Mouse (Mus musculus) kidney, adult 2 months (tissue): ENCODE data around the gene Vapa. TPM values are rescaled to one million over a fixed set of nuclear protein-coding genes. Genes with fewer than 3 reads are reported as not detected.

Source experiments
- DNase-seq: peaks from one replicate; pipeline ENCODE4 v3.0.0; 2021
- H3K27ac ChIP-seq: fragments of 200-500 bp; 2 replicates; pipeline ENCODE4 v1.5.1; 2012; ENCODE audit warnings: low read depth, low read length, control low read depth, inconsistent platforms; ENCODE audit not compliant: insufficient read depth
- H3K27me3 ChIP-seq: fragments of 200-500 bp; replicated peaks from 2 replicates; pipeline ENCODE4 v1.6.1; 2012; ENCODE audit warnings: mild to moderate bottlenecking, moderate library complexity, low read length, inconsistent platforms; ENCODE audit not compliant: control insufficient read depth, insufficient read depth
- H3K36me3 ChIP-seq: fragments of 200-500 bp; 2 replicates; pipeline ENCODE4 v1.6.1; 2012; ENCODE audit warnings: mild to moderate bottlenecking, moderate library complexity, low read length, inconsistent platforms; ENCODE audit not compliant: control insufficient read depth, insufficient read depth
- H3K4me1 ChIP-seq: fragments of 200-500 bp; 2 replicates; pipeline ENCODE4 v1.6.1; 2011; ENCODE audit warnings: low read length; ENCODE audit not compliant: control insufficient read depth, insufficient read depth
- H3K4me3 ChIP-seq: fragments of 200-500 bp; 2 replicates; pipeline ENCODE4 v1.5.1; 2011; ENCODE audit warnings: mild to moderate bottlenecking, low read depth, low read length, control low read depth; ENCODE audit not compliant: insufficient read depth
- CTCF ChIP-seq: fragments of 200-500 bp; conservative IDR thresholded peaks from 2 replicates; pipeline ENCODE4 v1.5.1; 2011; ENCODE audit warnings: low read depth, mild to moderate bottlenecking, control low read depth, low read length, moderate library complexity, mixed read lengths; ENCODE audit not compliant: insufficient read depth, insufficient read length
- POLR2A ChIP-seq: fragments of 200-500 bp; IDR thresholded peaks from one replicate; pipeline ENCODE4 v1.6.1; 2011; ENCODE audit warnings: low read depth, low read length, control low read depth
- WGBS: fragments of 180-500 bp; shearing (Covaris S2); methylation state at CpG from one replicate; pipeline ENCODE4 v1.1.7; 2018; 5-methylcytosine and 5-hydroxymethylcytosine counted together
- polyA plus RNA-seq: library from polyadenylated mRNA; depleted of rRNA; stranded (reverse); fragments of >200 nt; gene quantifications from 2 replicates; pipeline ENCODE4 v1.2.3, GENCODE M21; 2012; rRNA removed

Vapa gene
- polyA plus RNA-seq: 21.2 and 27.5 TPM in 2 replicates

DNA sequence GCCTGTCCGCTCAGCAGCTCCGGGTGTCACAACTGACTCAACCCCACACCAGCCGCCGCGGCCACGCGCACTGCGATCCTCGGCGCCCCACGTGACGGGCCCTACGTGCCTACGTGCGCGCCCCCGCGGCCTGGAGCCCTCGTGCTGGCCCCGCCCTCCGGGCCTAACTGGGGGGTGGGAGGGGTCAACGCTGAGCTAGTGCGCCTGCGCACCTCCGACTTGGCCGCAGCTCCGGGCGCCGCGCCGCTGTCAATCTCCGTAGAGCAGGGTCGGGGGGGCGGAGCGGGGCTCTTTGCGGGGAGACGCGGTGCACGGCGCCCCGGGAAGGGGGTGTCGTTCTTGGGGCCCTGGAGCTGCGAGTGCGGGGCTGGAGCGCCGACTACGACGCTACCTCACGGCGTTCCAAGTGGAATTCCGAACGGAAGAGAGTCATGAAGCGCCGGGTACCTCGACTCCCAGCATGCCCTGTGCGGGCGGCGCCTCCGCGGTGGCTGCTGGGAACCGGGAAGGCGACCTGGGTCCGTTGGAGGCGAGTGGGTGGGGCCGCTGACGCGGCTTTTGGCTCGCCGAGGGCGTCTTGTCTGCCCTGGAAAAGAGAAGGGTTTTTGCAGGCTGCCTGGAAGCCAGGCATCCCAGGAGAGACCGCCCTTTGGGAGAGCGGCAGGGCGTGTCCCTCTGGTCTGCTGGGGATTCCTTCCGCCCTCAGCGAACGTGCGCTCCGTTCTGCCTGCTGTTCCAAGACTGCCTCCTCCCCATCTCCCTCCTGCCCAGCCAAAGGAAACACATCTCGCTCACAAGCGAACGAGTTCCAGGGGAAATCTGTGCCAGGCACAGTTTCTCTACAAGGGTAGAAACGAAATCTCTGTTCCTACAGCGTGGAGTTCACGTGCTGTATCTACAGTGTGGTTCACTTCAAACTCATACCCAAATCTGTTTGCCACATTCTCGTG is at the start of gene Vapa:
TSS of gene Vapa (minus strand) at position 93 of the 950 bp plus-strand sequence.
- Histone ChIP-seq H3K27ac (peak within 1 kb of the TSS; percentile 89), H3K4me3 (peak within 1 kb of the TSS; percentile 90), H3K27me3 (no peaks in the 10 kb centered on the region), H3K4me1 (peaks cover 4% of the 10 kb centered on the region; the same call in 1 of the 2 replicates), H3K36me3 (no peaks in the 10 kb centered on the region)
- under 1% methylated on average over 85 of the region's 85 CpGs for WGBS
- peak; percentile 99 for DNase-seq
- TF ChIP-seq POLR2A: peak; percentile 46
- TF ChIP-seq CTCF: no peak

- Histone ChIP-seq H3K4me1 (peaks cover 4% of the 10 kb centered on the region), H3K4me3 (no peak overlapping the region), H3K27ac (no peak overlapping the region), H3K27me3 (no peaks in the 10 kb centered on the region), H3K36me3 (no peaks in the 10 kb centered on the region)
- TF ChIP-seq POLR2A: no peak
- no peak for TF ChIP-seq CTCF
- WGBS: 75% methylated on average over 3 of the region's 3 CpGs
- no peak for DNase-seq
Observed at GRCm38 (mm10) chr17:65662662-65663061, 49.3 kb upstream of the Vapa start.

GRCm38 (mm10) chr17:65658416-65658815 is 45.1 kb upstream of the Vapa start:
- H3K27ac ChIP-seq: no peak overlapping the region
- no peak for DNase-seq
- H3K27me3 ChIP-seq: no peaks in the 10 kb centered on the region
- WGBS: 72% methylated on average over 2 of the region's 2 CpGs
- no peaks in the 10 kb centered on the region for H3K4me1 ChIP-seq
- H3K4me3 ChIP-seq: no peak overlapping the region
- no peaks in the 10 kb centered on the region for H3K36me3 ChIP-seq
- TF ChIP-seq CTCF (no peak), POLR2A (no peak)

DNA sequence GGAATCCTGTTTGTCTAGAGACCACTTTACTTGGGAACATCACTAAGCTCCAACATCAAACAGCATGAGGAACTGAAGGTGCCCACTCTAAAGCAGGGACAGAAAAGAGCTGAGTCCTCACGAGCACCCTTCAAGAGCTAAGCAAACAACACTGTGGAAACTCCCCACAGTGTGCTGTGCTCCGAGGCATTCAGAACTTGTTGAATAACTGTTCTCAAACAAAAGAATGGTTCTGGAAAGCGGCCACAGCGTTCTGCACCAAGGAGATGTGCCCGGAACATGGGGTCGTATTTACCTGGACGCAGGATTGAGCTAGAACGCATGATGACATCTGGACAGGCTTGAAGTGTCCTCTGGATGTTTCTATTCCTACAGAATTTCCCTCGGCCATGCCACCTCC is 44.6 kb upstream of the Vapa start:
- no peaks in the 10 kb centered on the region for H3K4me1 ChIP-seq
- TF ChIP-seq POLR2A: no peak
- no peak for TF ChIP-seq CTCF
- no peak overlapping the region for H3K4me3 ChIP-seq
- H3K27me3 ChIP-seq: no peaks in the 10 kb centered on the region
- H3K36me3 ChIP-seq: no peaks in the 10 kb centered on the region
- WGBS: 93% methylated on average over 9 of the region's 9 CpGs
- H3K27ac ChIP-seq: no peak overlapping the region
- DNase-seq: no peak

DNA sequence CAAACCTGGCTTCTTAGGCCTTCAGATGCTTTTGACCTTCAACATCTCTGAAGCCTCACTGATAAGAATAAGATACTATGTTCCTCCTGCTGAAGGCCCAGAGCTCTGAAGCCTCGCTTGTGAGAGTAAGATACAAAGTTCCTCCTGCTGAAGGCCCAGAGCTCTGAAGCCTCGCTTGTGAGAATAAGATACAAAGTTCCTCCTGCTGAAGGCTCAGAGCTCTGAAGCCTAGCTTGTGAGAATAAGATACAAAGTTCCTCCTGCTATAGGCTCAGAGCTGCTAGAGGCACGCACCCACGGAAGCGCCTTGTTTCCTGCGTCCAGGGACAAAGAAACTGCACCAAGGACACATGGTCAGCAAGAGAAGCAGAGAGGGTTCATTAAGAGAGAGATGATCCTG is 43.4 kb upstream of the Vapa start:
- Histone ChIP-seq H3K4me3 (no peak overlapping the region), H3K27ac (no peak overlapping the region), H3K36me3 (no peaks in the 10 kb centered on the region), H3K27me3 (no peaks in the 10 kb centered on the region), H3K4me1 (no peaks in the 10 kb centered on the region)
- 90% methylated on average over 6 of the region's 6 CpGs for WGBS
- TF ChIP-seq CTCF (no peak), POLR2A (no peak)
- no peak for DNase-seq

DNA sequence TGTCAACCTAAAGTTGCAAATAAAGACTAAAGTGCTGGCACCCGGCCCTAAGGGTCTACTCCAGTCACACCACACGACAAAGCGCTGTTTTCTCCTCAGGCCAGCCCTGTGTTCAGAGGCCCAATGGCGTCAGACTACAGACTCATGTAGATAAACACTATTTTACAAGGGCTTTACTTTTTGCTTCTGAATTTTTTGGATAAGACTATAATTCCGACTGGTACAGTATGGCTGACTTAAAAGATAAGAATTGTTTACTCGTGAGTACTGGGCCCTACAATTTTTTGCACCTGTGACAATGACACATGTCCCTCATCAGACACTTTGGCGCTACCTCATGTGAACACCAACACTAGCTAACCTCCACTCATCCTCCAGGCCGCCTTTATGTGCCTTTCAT is 42.7 kb upstream of the Vapa start:
- WGBS: 94% methylated on average over 8 of the region's 8 CpGs
- no peak for TF ChIP-seq CTCF
- TF ChIP-seq POLR2A: no peak
- H3K4me3 ChIP-seq: no peak overlapping the region
- H3K27me3 ChIP-seq: no peaks in the 10 kb centered on the region
- no peak overlapping the region for H3K27ac ChIP-seq
- H3K36me3 ChIP-seq: no peaks in the 10 kb centered on the region
- DNase-seq: no peak
- no peaks in the 10 kb centered on the region for H3K4me1 ChIP-seq

DNA sequence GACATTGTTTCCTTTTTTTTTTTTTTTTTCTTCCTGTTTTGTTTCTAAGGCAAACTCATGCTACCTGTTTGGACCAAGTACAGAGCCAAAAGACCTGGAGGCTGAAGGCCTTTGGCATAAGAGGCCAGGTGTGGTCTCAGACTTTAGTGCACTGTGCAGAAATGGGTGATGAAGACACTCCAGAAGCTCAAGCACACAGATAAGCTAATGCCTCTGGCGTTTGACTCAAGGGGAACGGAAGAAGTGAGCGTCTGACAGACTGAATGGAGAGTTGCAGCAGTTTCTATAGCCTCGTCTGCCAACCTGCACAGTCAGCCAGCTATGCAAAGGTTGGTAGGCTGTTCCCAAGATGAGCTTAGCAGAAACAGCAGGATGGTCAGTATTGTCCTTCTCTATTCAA is 42.3 kb upstream of the Vapa start:
- H3K36me3 ChIP-seq: no peaks in the 10 kb centered on the region
- 97% methylated on average over 4 of the region's 4 CpGs for WGBS
- no peak for DNase-seq
- no peak overlapping the region for H3K4me3 ChIP-seq
- no peak for TF ChIP-seq CTCF
- no peak for TF ChIP-seq POLR2A
- no peak overlapping the region for H3K27ac ChIP-seq
- no peaks in the 10 kb centered on the region for H3K4me1 ChIP-seq
- no peaks in the 10 kb centered on the region for H3K27me3 ChIP-seq
